Comparison of ENCODE assay signal across 8 mouse cellular contexts in genomic region chr10:80147719-80148601, GRCm38 (mm10). TPM values are rescaled to one million over a fixed set of nuclear protein-coding genes. Genes with fewer than 3 reads are reported as not detected.
DNase-seq lines count a peak whose midpoint lies in the region; ATAC-seq and TF ChIP-seq lines count a peak whose summit lies in the region.

Gene Midn, plus strand, starts transcription at chr10:80148272.

- no peaks in the 10 kb centered on the region for H3K27me3 ChIP-seq in embryonic facial prominence, embryonic 11.5 days (ENCODE audit: control insufficient read depth, insufficient read depth, low read length)
- H3K27me3 ChIP-seq in kidney, adult 2 months (replicated peaks; ENCODE audit: control insufficient read depth, insufficient read depth, low read length) = no peaks in the 10 kb centered on the region
- no peaks in the 10 kb centered on the region for H3K27me3 ChIP-seq in limb, embryonic 14.5 days (ENCODE audit: control insufficient read depth, insufficient read depth, low read length)
- H3K27me3 ChIP-seq in midbrain, embryonic 14.5 days (ENCODE audit: control insufficient read depth, insufficient read depth, low read length) = no peaks in the 10 kb centered on the region
- no peaks in the 10 kb centered on the region for H3K27me3 ChIP-seq in splenic B cell, adult 2 months (ENCODE audit: control insufficient read depth, insufficient read depth, low read length, poor library complexity, severe bottlenecking)

- peaks cover 6% of the 10 kb centered on the region for H3K4me1 ChIP-seq in embryonic facial prominence, embryonic 11.5 days (ENCODE audit: control insufficient read depth, insufficient read depth, low read length)
- peaks cover 30% of the 10 kb centered on the region for H3K4me1 ChIP-seq in kidney, adult 2 months (ENCODE audit: control insufficient read depth, insufficient read depth, low read length)
- H3K4me1 ChIP-seq in limb, embryonic 14.5 days (ENCODE audit: control insufficient read depth, insufficient read depth, low read length) = peaks cover 19% of the 10 kb centered on the region
- peaks cover 10% of the 10 kb centered on the region for H3K4me1 ChIP-seq in midbrain, embryonic 14.5 days (ENCODE audit: control insufficient read depth, insufficient read depth, low read length)

- TF ChIP-seq POLR2A in kidney, adult 2 months (IDR thresholded peaks at IDR 0.05; ENCODE audit: low read depth, low read length) = peak; percentile 96
- peak; percentile 75; the same call in 1 of the 2 replicates for TF ChIP-seq POLR2A in limb, embryonic 14.5 days (IDR thresholded peaks at IDR 0.05; ENCODE audit: borderline replicate concordance, extremely low read depth, insufficient read depth, insufficient read length)

- peak; percentile 66 to 74 for DNase-seq in right cerebral cortex, adult 2 months (ENCODE audit: low spot score in 2 of 2)
- DNase-seq in right cerebral cortex, postnatal 25 days = no peak
- DNase-seq in embryonic facial prominence, embryonic 11.5 days (ENCODE audit: low spot score) = peak; percentile 77
- peak; percentile 88 for DNase-seq in heart, adult 8-10 months (ENCODE audit: low spot score)
- DNase-seq in kidney, adult 2 months = peak; percentile 94
- DNase-seq in limb, embryonic 14.5 days (ENCODE audit: low spot score) = peak; percentile 80
- DNase-seq in midbrain, embryonic 14.5 days = peak; percentile 77
- DNase-seq in splenic B cell, adult 2 months (ENCODE audit: low read depth, low spot score) = peak; percentile 65

- H3K9me3 ChIP-seq in embryonic facial prominence, embryonic 11.5 days (replicated peaks; ENCODE audit: control insufficient read depth, low read length) = no peaks in the 10 kb centered on the region
- no peaks in the 10 kb centered on the region for H3K9me3 ChIP-seq in limb, embryonic 14.5 days (ENCODE audit: control insufficient read depth, low read length)
- H3K9me3 ChIP-seq in midbrain, embryonic 14.5 days (ENCODE audit: control insufficient read depth, low read length) = no peaks in the 10 kb centered on the region

- H3K4me3 ChIP-seq in embryonic facial prominence, embryonic 11.5 days (ENCODE audit: low read depth, low read length) = peak within 1 kb of the TSS; percentile 100
- H3K4me3 ChIP-seq in kidney, adult 2 months (ENCODE audit: insufficient read depth, low read depth, low read length) = peak within 1 kb of the TSS; percentile 91
- peak within 1 kb of the TSS; percentile 99 for H3K4me3 ChIP-seq in limb, embryonic 14.5 days (replicated peaks; ENCODE audit: low read length)
- peak within 1 kb of the TSS; percentile 99 for H3K4me3 ChIP-seq in midbrain, embryonic 14.5 days (replicated peaks; ENCODE audit: low read depth, low read length)

- peak; percentile 49 for TF ChIP-seq CTCF in kidney, adult 2 months (conservative IDR thresholded peaks at IDR 0.05; ENCODE audit: insufficient read depth, insufficient read length, low read depth, low read length)

- peaks cover 23% of the 10 kb centered on the region for H3K36me3 ChIP-seq in embryonic facial prominence, embryonic 11.5 days (replicated peaks; ENCODE audit: control insufficient read depth, insufficient read depth, low read depth, low read length)
- H3K36me3 ChIP-seq in kidney, adult 2 months (ENCODE audit: control insufficient read depth, insufficient read depth, low read length) = peaks cover 6% of the 10 kb centered on the region; the same call in 1 of the 2 replicates
- H3K36me3 ChIP-seq in limb, embryonic 14.5 days (ENCODE audit: control insufficient read depth, insufficient read depth, low read length) = peaks cover 63% of the 10 kb centered on the region
- peaks cover 48% of the 10 kb centered on the region for H3K36me3 ChIP-seq in midbrain, embryonic 14.5 days (ENCODE audit: control insufficient read depth, insufficient read depth, low read length)
- H3K36me3 ChIP-seq in splenic B cell, adult 2 months (ENCODE audit: control insufficient read depth, insufficient read depth, low read length, poor library complexity, severe bottlenecking) = peaks cover 6% of the 10 kb centered on the region

- ATAC-seq in embryonic facial prominence, embryonic 11.5 days (replicated peaks; ENCODE audit: insufficient number of reproducible peaks, low FRiP score, low TSS enrichment, low read depth) = peak; percentile 39
- ATAC-seq in limb, embryonic 14.5 days (ENCODE audit: low FRiP score, low read depth) = peak; percentile 53
- peak; percentile 7; the same call in 1 of the 2 replicates for ATAC-seq in midbrain, embryonic 14.5 days (ENCODE audit: low FRiP score, low TSS enrichment)

- H3K27ac ChIP-seq in embryonic facial prominence, embryonic 11.5 days (replicated peaks; ENCODE audit: low read depth, low read length) = peak within 1 kb of the TSS; percentile 99
- H3K27ac ChIP-seq in kidney, adult 2 months (ENCODE audit: insufficient read depth, low read depth, low read length) = peak within 1 kb of the TSS; percentile 97
- peak within 1 kb of the TSS; percentile 99 for H3K27ac ChIP-seq in limb, embryonic 14.5 days (replicated peaks; ENCODE audit: low read depth, low read length)
- peak within 1 kb of the TSS; percentile 100 for H3K27ac ChIP-seq in midbrain, embryonic 14.5 days (replicated peaks; ENCODE audit: low read depth, low read length)

- WGBS in embryonic facial prominence, embryonic 11.5 days = under 1% methylated on average over 32 of the region's 42 CpGs
- 2% methylated on average over 42 of the region's 42 CpGs for WGBS in kidney, adult 2 months
- WGBS in limb, embryonic 14.5 days = 3% methylated on average over 25 of the region's 42 CpGs
- 2% methylated on average over 40 of the region's 42 CpGs for WGBS in midbrain, embryonic 14.5 days

- H3K9ac ChIP-seq in embryonic facial prominence, embryonic 11.5 days (replicated peaks; ENCODE audit: low read length) = peak within 1 kb of the TSS; percentile 98
- peak within 1 kb of the TSS; percentile 91 for H3K9ac ChIP-seq in limb, embryonic 14.5 days (ENCODE audit: low read depth, low read length, severe bottlenecking)
- H3K9ac ChIP-seq in midbrain, embryonic 14.5 days (replicated peaks; ENCODE audit: low read length) = peak within 1 kb of the TSS; percentile 100

- H3K4me2 ChIP-seq in embryonic facial prominence, embryonic 11.5 days (ENCODE audit: low read depth, low read length) = peak within 1 kb of the TSS; percentile 99
- peak within 1 kb of the TSS; percentile 61 for H3K4me2 ChIP-seq in limb, embryonic 14.5 days (replicated peaks; ENCODE audit: low read depth, low read length, severe bottlenecking)
- H3K4me2 ChIP-seq in midbrain, embryonic 14.5 days (ENCODE audit: low read length) = peak within 1 kb of the TSS; percentile 77

RNA-seq across cellular contexts. Expression of gene Midn, which starts in this region (rescaled TPM):
- 60.3 and 62.1 TPM in 2 replicates for polyA plus RNA-seq in embryonic facial prominence, embryonic 11.5 days (2014; fragmentation: Nextera tagmentation; extraction: Ambion mirVana)
- 100 to 1,000 TPM in 1 of 4 experiments, 10 to 100 TPM in 3; 83.9 to 111 (median 91.0) TPM for total RNA-seq in heart, adult 8-10 months (2022)
- 65.6 and 67.0 TPM in 2 replicates for polyA plus RNA-seq in kidney, adult 2 months (2012; rRNA removed)
- polyA plus RNA-seq in limb, embryonic 14.5 days (2012; rRNA removed) = 108 and 161 TPM in 2 replicates
- 33.4 and 39.6 TPM in 2 replicates for polyA plus RNA-seq in limb, embryonic 14.5 days (2014; fragmentation: Nextera tagmentation; extraction: Ambion mirVana)
- 62.6 and 65.6 TPM in 2 replicates for polyA plus RNA-seq in midbrain, embryonic 14.5 days (2014; fragmentation: Nextera tagmentation; extraction: Ambion mirVana)
